Mouse (Mus musculus): ENCODE measurements around the gene Ak6. TPM values are rescaled to one million over a fixed set of nuclear protein-coding genes. Genes with fewer than 3 reads are reported as not detected.

Ak6 gene
- total RNA-seq (2023): 100 to 1,000 TPM in 1 of 2 experiments, 10 to 100 TPM in 1; 94.5 to 113 TPM

DNA sequence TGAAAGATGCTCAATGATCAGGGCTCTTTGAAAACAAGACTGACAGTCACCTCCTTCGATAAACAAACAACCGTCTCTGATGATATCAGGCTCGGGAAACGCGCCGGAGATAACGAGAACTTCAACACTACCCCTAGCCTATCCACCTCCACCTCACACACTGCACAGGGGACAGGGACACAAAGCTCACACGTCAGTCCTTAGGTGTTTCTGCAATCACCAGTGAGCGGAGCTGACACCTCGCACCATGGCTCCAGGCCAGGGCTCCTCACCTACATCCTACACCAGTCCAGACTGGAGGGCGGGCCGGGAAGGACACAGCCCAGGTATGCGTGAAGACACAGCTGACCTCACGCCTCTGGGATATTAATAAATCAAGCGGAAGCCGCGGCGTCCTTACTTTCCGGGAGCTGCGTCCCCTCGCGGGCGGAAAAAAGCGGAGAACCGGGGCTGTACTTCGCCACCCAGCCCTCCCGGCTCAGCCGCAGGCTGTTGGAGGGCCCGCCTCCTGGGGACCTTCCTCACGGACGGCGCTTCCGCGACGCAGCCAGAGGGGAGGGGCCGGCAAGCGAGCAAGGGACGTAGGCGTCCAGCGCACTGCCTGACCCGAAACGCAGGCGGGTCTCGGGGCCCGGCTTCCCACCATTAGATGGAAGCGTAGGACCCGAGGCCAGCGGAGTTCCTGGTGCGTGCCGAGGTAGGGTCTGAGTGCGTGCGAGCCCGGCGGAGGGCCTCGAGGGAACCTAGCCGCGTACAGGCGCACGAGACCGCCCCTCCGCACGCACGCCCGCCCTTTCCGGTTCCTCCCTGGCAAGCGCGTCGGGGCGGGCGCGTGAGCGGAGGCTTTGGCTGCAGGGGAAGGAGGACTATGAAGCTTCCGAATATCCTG is at the start of gene Ak6, which contains the start of gene Rad17:
TSS of gene Ak6 (plus strand) at position 430 of the 889 bp plus-strand sequence.
TSS of gene Rad17 (minus strand) at position 502 of the 889 bp plus-strand sequence.

GRCm38 (mm10) chr13:100616181-100617087 is 34.3 kb upstream of the Ak6 start, which contains the start of gene Marveld2:
Marveld2 (minus strand) TSS chr13:100616971.

DNA sequence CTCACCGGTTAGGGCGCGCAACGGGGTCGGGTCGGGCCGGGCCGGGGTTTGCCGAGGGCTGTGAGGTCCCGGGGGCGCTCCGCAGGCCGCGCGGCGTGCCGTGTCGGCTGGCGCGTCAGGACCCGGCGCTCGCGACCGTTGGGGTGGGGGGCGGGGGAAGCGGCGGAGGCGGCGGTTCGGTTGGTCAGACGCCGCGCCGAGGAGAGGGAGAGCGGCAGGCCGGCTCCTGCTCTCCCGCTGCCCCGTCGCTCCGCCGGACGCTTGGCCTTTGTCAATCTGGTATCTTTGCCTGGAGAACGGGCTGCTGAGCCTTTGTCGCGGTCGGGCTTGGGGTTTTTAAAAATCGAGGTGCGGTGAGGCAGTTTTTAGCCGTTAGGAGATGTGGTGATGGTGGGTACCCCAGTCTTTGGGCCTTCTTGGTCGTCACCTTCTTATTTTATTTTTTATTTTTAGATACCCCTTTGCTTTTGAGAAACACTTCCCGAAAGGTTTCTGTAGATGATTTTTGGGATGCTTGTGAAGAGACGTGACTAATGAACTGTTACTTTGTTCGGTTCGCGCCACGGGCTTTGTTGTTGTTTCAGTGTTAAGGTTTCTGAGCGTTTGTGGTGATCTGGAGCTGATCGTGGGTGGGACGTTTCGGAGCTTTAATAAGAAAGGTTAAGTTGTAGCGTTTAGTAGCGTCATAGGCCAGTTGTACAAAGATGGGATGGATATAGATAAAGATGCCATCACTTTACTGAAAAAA is 834 bp downstream of the Ak6 start, which contains the start of gene Taf9:
TSS of gene Taf9 (plus strand) at position 141 of the 748 bp plus-strand sequence.

DNA sequence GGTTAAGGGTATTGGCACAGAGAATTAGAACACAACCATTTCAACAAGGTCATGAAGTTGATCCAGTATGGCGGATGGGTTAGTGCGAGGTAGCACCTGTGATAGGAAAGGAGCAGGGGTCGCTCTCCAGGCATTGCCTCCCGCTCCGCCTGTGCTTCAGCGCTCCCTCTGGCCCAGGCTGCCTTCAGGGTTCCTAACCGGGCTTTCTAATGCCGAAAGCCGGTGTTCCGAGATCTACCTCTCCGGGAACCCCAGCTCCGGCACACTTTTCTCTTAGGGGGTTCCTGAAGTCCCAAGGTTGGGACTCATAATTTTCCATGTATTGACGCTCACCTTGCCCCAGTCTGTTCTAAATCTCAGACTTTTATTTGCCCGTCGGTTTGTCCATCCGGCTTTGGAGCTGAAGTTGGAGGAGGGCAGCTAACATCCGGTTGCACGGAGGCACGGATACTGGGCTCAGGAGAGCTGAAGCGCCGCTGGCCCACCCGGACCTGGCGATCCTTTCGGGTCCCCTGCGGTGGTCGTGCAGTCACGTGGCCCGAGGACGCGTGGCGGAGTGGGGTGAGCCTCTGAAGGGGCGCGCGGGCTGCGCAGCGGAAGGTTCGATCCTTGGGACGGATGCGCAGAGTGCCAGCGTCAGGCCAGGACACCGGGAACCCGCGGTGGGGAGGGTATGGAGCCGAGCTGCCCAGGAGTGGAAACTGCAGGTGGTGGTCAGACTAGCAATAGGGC is 18.7 kb downstream of the Ak6 start, which contains the start of gene Ccdc125:
TSS of gene Ccdc125 (plus strand) at position 427 of the 732 bp plus-strand sequence.

Other genes starting within 250 kb of the Ak6 start
- not detected for gene Naip1, start 198.1 kb upstream of the Ak6 start, total RNA-seq (2023)
- gene Gtf2h2, start 158.4 kb upstream of the Ak6 start, total RNA-seq (2023): 10 to 100 TPM; 62.5 to 68.3 TPM
- gene Ocln, start 98.3 kb upstream of the Ak6 start, total RNA-seq (2023): not detected
- gene Marveld2, start 34.0 kb upstream of the Ak6 start, total RNA-seq (2023): 10 to 100 TPM; 11.5 to 12.1 TPM
- gene Rad17, start 72 bp downstream of the Ak6 start, total RNA-seq (2023): 10 to 100 TPM; 36.1 to 39.4 TPM
- gene Taf9, start 600 bp downstream of the Ak6 start, total RNA-seq (2023): 10 to 100 TPM; 18.1 to 26.9 TPM
- gene Ccdc125, start 18.7 kb downstream of the Ak6 start, total RNA-seq (2023): 10 to 100 TPM; 11.5 to 17.8 TPM
- 10 to 100 TPM; 42.3 to 45.6 TPM for gene Cdk7, start 80.0 kb downstream of the Ak6 start, total RNA-seq (2023)
- gene Mrps36, start 93.7 kb downstream of the Ak6 start, total RNA-seq (2023): 10 to 100 TPM; 25.5 to 35.1 TPM
- gene Cenph, start 124.9 kb downstream of the Ak6 start, total RNA-seq (2023): 1 to 10 TPM; 1.7 to 2.2 TPM
- 1 to 10 TPM; 2.9 to 3.6 TPM for gene Ccnb1, start 135.6 kb downstream of the Ak6 start, total RNA-seq (2023)
- gene Slc30a5, start 182.4 kb downstream of the Ak6 start, total RNA-seq (2023): 100 to 1,000 TPM; 111 to 114 TPM

All from B cell, adult 67 days (primary cell).